Comparison of ENCODE assay signal across 17 mouse cellular contexts in genomic region chr10:64661190-64661589, GRCm38 (mm10).
DNase-seq lines count a peak whose midpoint lies in the region; ATAC-seq and TF ChIP-seq lines count a peak whose summit lies in the region.
"Had no signal": no experiment of that assay in that cellular context is flagged by ENCODE, and none has a peak within 500 bp of the region (broad histone marks: within the 10 kb centered on the region; RNA-seq: fewer than 3 reads in every experiment).

No protein-coding gene starts in this region.

- H3K27me3 ChIP-seq in midbrain, embryonic 11.5 days (ENCODE audit: control insufficient read depth, insufficient read depth, low read length) = no peaks in the 10 kb centered on the region
- H3K27me3 ChIP-seq in midbrain, embryonic 15.5 days (replicated peaks) = no peaks in the 10 kb centered on the region
- H3K27me3 ChIP-seq: forebrain, embryonic 15.5 days; heart, embryonic 13.5 days; hindbrain, embryonic 15.5 days had no signal

- TF ChIP-seq CTCF in brain, embryonic 14.5 days (IDR thresholded peaks at IDR 0.05; ENCODE audit: borderline replicate concordance, extremely low read depth, insufficient read depth, insufficient read length) = no peak

- H3K4me2 ChIP-seq in midbrain, embryonic 11.5 days = no peak overlapping the region; the same call in 1 of the 2 replicates
- no peak overlapping the region for H3K4me2 ChIP-seq in midbrain, embryonic 15.5 days
- H3K4me2 ChIP-seq: forebrain, embryonic 15.5 days; heart, embryonic 13.5 days; hindbrain, embryonic 15.5 days had no signal

- no peaks in the 10 kb centered on the region for H3K4me1 ChIP-seq in midbrain, embryonic 11.5 days (ENCODE audit: control insufficient read depth, insufficient read depth, low read length)
- H3K4me1 ChIP-seq in midbrain, embryonic 15.5 days = no peaks in the 10 kb centered on the region
- H3K4me1 ChIP-seq: embryonic facial prominence, embryonic 10.5 days; forebrain, embryonic 15.5 days; hindbrain, embryonic 15.5 days had no signal

- no peak overlapping the region for H3K4me3 ChIP-seq in midbrain, embryonic 11.5 days (ENCODE audit: low read depth, low read length)
- no peak overlapping the region for H3K4me3 ChIP-seq in midbrain, embryonic 15.5 days
- H3K4me3 ChIP-seq: embryonic facial prominence, embryonic 10.5 days; forebrain, embryonic 15.5 days; heart, embryonic 13.5 days; hindbrain, embryonic 15.5 days had no signal

- no peak overlapping the region for H3K27ac ChIP-seq in midbrain, embryonic 11.5 days (ENCODE audit: low read depth, low read length)
- no peak overlapping the region for H3K27ac ChIP-seq in midbrain, embryonic 15.5 days
- H3K27ac ChIP-seq: embryonic facial prominence, embryonic 10.5 days; forebrain, embryonic 15.5 days; heart, embryonic 13.5 days; hindbrain, embryonic 15.5 days had no signal

- TF ChIP-seq POLR2A in brain, embryonic 14.5 days (IDR thresholded peaks at IDR 0.05; ENCODE audit: borderline replicate concordance, extremely low read depth, insufficient read depth, insufficient read length, poor library complexity, severe bottlenecking) = no peak

- no peak overlapping the region for H3K9ac ChIP-seq in midbrain, embryonic 11.5 days (ENCODE audit: low read length)
- no peak overlapping the region for H3K9ac ChIP-seq in midbrain, embryonic 15.5 days
- H3K9ac ChIP-seq: forebrain, embryonic 15.5 days; heart, embryonic 13.5 days; hindbrain, embryonic 15.5 days had no signal

- H3K9me3 ChIP-seq in midbrain, embryonic 11.5 days (ENCODE audit: control insufficient read depth, low read length) = no peaks in the 10 kb centered on the region
- no peaks in the 10 kb centered on the region for H3K9me3 ChIP-seq in midbrain, embryonic 15.5 days
- H3K9me3 ChIP-seq: embryonic facial prominence, embryonic 10.5 days; forebrain, embryonic 15.5 days; G1E; heart, embryonic 13.5 days; hindbrain, embryonic 15.5 days had no signal

- WGBS in midbrain, embryonic 11.5 days = 23% methylated on average over 4 of the region's 4 CpGs
- WGBS in midbrain, embryonic 15.5 days = 25% methylated on average over 4 of the region's 4 CpGs

- DNase-seq in brain, embryonic 14.5 days (ENCODE audit: low read depth) = peak; percentile 50
- no peak for DNase-seq in midbrain, embryonic 11.5 days (ENCODE audit: low spot score, missing footprints)
- DNase-seq in retina, postnatal 7 days (ENCODE audit: low read depth, low spot score) = peak; percentile 34
- no peak for DNase-seq in adrenal gland, adult 8-10 months
- DNase-seq in cerebellum, adult 9-11 months = no peak
- DNase-seq: adrenal gland, postnatal 10 days; cerebellum, adult 18-20 months; cerebellum, postnatal 10 days; gastrocnemius, postnatal 36 days; heart, adult 11 months; heart, postnatal 36 days had no signal

- peak; percentile 85 for ATAC-seq in midbrain, embryonic 11.5 days (ENCODE audit: low FRiP score)
- ATAC-seq in midbrain, embryonic 15.5 days (replicated peaks) = peak; percentile 73
- ATAC-seq: forebrain, embryonic 15.5 days had no signal

- no peaks in the 10 kb centered on the region for H3K36me3 ChIP-seq in midbrain, embryonic 11.5 days (ENCODE audit: control insufficient read depth, insufficient read depth, low read length)
- H3K36me3 ChIP-seq in midbrain, embryonic 15.5 days (replicated peaks) = no peaks in the 10 kb centered on the region
- H3K36me3 ChIP-seq: embryonic facial prominence, embryonic 10.5 days; forebrain, embryonic 15.5 days; G1E; heart, embryonic 13.5 days; hindbrain, embryonic 15.5 days had no signal

Comparison
In these comparisons a context has a peak if more than half of its experiments do, and no peak if none do; other contexts are left out.
1. DNase-seq: peak in brain, embryonic 14.5 days (single experiment) and retina, postnatal 7 days (single experiment); none in midbrain, embryonic 11.5 days (single experiment), adrenal gland, adult 8-10 months (single experiment) and cerebellum, adult 9-11 months (single experiment).